Mouse (Mus musculus): Measurements from ENCODE around the gene Tceanc. TPM values are rescaled to one million over a fixed set of nuclear protein-coding genes. Genes with fewer than 3 reads are reported as not detected.
A peak's percentile ranks its signal among the peaks of the same experiment; 100 is the strongest.

Tceanc gene
- polyA plus RNA-seq, 1 experiment from 2014 or later, result 6.6 TPM

DNA sequence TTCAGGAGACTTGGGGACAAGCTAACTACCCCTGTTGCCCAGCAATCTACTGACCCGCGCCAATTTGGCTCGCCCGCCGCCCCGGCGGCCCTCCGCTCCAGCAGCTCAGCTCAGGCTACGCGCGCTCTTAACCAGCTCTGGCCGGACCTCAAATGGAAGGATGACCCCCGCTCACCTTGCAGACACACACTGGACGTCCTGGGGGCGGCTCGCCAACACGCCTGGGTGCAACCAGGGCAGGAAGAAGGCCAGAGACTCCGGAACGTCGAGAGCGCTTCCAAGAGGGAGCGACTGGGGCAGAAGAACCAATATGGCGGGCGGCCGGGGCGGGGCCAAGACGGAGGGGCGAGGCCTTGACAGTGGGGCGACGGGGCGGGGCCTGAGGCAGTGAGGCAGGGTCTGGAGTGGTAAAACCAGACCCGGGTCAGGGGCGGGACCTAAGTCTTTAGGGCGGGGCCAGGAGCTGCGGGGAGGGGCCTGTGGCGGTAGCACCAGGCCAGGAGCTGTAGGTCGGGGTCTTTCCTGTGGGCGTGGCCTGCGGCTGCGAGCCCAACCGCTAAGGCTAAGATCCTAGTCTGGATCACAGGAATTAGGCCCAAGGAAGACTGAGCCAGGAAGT, 38.9 kb downstream of the Tceanc start, which contains the start of gene Rab9:
Gene Rab9, minus strand, starts transcription at position 503 of the 619 bp plus-strand sequence.
- Histone ChIP-seq H3K4me2 (peak within 1 kb of the TSS; percentile 50), H3K9ac (peak within 1 kb of the TSS; percentile 62), H3K9me3 (no peaks in the 10 kb centered on the region), H3K4me1 (no peaks in the 10 kb centered on the region), H3K36me3 (no peaks in the 10 kb centered on the region), H3K4me3 (peak within 1 kb of the TSS; percentile 61), H3K27ac (peak within 1 kb of the TSS; percentile 76), H3K27me3 (no peaks in the 10 kb centered on the region)
- 16% methylated on average over 41 of the region's 41 CpGs for WGBS
- peak; percentile 99 for ATAC-seq (ENCODE audit: borderline replicate concordance, extremely low read depth, low FRiP score, low TSS enrichment)

DNA sequence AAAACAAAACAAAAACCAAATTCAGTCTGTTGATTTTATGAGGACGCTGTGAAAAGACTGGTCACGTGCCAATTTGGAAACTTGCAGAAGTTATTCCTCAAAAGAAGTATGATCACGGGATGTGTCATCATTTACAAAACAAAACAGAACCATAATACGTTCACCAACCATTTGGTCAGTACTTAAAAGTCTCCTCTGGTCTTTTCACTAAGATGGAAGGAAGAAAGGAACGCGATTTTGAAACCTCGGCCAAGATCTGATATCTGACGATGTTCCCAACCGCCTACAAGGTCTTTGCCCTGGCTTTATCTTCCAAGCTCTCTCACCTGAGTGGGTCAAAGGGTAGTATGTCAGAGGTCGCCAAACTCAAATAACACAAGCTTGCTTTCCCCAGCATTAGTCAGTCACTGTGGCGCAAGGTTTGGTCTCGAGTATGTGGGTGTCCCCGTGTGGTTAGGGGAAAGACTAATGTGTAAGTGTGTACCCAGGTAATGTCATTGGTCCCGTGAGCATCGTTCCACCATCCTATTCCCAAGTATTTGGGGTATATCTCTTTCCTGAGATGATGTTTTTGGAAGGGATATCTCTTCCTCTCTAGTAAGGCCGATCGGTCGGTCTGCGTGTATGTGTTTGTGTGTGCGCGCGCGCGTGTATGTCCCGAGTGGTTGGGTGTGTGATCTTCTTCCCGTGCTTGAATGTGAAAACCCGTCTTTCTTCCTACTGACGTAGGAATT, 39.6 kb downstream of the Tceanc start:
- no peaks in the 10 kb centered on the region for H3K9me3 ChIP-seq
- H3K27ac ChIP-seq, result peak overlapping the region; percentile 76
- H3K4me1 ChIP-seq, result no peaks in the 10 kb centered on the region
- peak overlapping the region; percentile 50 for H3K4me2 ChIP-seq
- H3K9ac ChIP-seq, result peak overlapping the region; percentile 62
- no peaks in the 10 kb centered on the region for H3K36me3 ChIP-seq
- ATAC-seq (ENCODE audit: borderline replicate concordance, extremely low read depth, low FRiP score, low TSS enrichment), result no peak
- H3K27me3 ChIP-seq, result no peaks in the 10 kb centered on the region
- 26% methylated on average over 28 of the region's 28 CpGs for WGBS
- H3K4me3 ChIP-seq, result peak overlapping the region; percentile 61

- peak overlapping the region; percentile 61 for H3K4me3 ChIP-seq
- 55% methylated on average over 6 of the region's 6 CpGs for WGBS
- ATAC-seq (ENCODE audit: borderline replicate concordance, extremely low read depth, low FRiP score, low TSS enrichment), result no peak
Observed at GRCm38 (mm10) chrX:166477393-166477792, 41.0 kb downstream of the Tceanc start.

GRCm38 (mm10) chrX:166472612-166473011, 45.8 kb downstream of the Tceanc start:
- Histone ChIP-seq H3K4me2 (no peak overlapping the region), H3K36me3 (no peaks in the 10 kb centered on the region), H3K9ac (no peak overlapping the region), H3K27me3 (no peaks in the 10 kb centered on the region), H3K4me1 (no peaks in the 10 kb centered on the region), H3K9me3 (no peaks in the 10 kb centered on the region), H3K4me3 (no peak overlapping the region), H3K27ac (no peak overlapping the region)
- 72% methylated on average over 6 of the region's 6 CpGs for WGBS
- no peak for ATAC-seq (ENCODE audit: borderline replicate concordance, extremely low read depth, low FRiP score, low TSS enrichment)

More at GRCm38 (mm10) chrX:166477393-166477792, 41.0 kb downstream of the Tceanc start:
- Histone ChIP-seq H3K9ac (no peak overlapping the region), H3K9me3 (no peaks in the 10 kb centered on the region), H3K4me2 (peak overlapping the region; percentile 50), H3K4me1 (no peaks in the 10 kb centered on the region), H3K27me3 (no peaks in the 10 kb centered on the region), H3K27ac (no peak overlapping the region), H3K36me3 (no peaks in the 10 kb centered on the region)

GRCm38 (mm10) chrX:166468321-166468720, 50.0 kb downstream of the Tceanc start:
- no peaks in the 10 kb centered on the region for H3K36me3 ChIP-seq
- H3K9me3 ChIP-seq, result no peaks in the 10 kb centered on the region
- H3K27ac ChIP-seq, result no peak overlapping the region
- no peak overlapping the region for H3K4me2 ChIP-seq
- H3K4me1 ChIP-seq, result no peaks in the 10 kb centered on the region
- no peak overlapping the region for H3K9ac ChIP-seq
- ATAC-seq (ENCODE audit: borderline replicate concordance, extremely low read depth, low FRiP score, low TSS enrichment), result no peak
- no peaks in the 10 kb centered on the region for H3K27me3 ChIP-seq
- WGBS, result 95% methylated on average over 7 of the region's 7 CpGs
- H3K4me3 ChIP-seq, result no peak overlapping the region

DNA sequence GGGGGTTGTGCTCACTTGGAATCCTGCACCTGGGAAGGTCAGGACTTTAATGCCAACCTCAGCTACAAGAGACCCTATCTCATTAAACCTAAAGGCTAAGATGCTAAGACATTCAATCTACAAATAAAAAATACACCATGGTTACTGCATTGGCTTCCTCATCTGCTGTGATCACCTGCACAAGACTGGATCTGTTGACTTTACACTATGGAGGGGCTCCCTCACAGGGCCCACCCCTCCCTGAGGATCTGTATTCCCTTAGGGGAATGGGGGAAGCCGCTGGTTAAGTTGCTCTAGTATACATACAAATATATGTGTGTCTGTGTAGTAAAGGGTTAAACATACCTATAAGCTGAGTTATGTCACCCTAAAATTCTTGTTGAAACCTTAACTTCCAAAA, 62.8 kb downstream of the Tceanc start:
- H3K36me3 ChIP-seq, result peaks cover 4% of the 10 kb centered on the region; the same call in 1 of the 2 replicates
- no peak for ATAC-seq (ENCODE audit: borderline replicate concordance, extremely low read depth, low FRiP score, low TSS enrichment)
- no peak overlapping the region for H3K4me3 ChIP-seq
- H3K4me1 ChIP-seq, result no peaks in the 10 kb centered on the region
- WGBS, result 85% methylated on average over 1 of the region's 1 CpGs
- H3K4me2 ChIP-seq, result no peak overlapping the region
- H3K9ac ChIP-seq, result no peak overlapping the region
- no peaks in the 10 kb centered on the region for H3K27me3 ChIP-seq
- H3K9me3 ChIP-seq, result no peaks in the 10 kb centered on the region
- no peak overlapping the region for H3K27ac ChIP-seq

- Histone ChIP-seq H3K4me1 (no peaks in the 10 kb centered on the region), H3K4me2 (no peak overlapping the region), H3K27me3 (no peaks in the 10 kb centered on the region), H3K36me3 (peaks cover 4% of the 10 kb centered on the region; the same call in 1 of the 2 replicates), H3K4me3 (no peak overlapping the region), H3K9ac (no peak overlapping the region), H3K9me3 (no peaks in the 10 kb centered on the region), H3K27ac (no peak overlapping the region)
- no peak for ATAC-seq (ENCODE audit: borderline replicate concordance, extremely low read depth, low FRiP score, low TSS enrichment)
- WGBS, result 69% methylated on average over 3 of the region's 3 CpGs
Observed at GRCm38 (mm10) chrX:166454331-166454730, 64.0 kb downstream of the Tceanc start.

DNA sequence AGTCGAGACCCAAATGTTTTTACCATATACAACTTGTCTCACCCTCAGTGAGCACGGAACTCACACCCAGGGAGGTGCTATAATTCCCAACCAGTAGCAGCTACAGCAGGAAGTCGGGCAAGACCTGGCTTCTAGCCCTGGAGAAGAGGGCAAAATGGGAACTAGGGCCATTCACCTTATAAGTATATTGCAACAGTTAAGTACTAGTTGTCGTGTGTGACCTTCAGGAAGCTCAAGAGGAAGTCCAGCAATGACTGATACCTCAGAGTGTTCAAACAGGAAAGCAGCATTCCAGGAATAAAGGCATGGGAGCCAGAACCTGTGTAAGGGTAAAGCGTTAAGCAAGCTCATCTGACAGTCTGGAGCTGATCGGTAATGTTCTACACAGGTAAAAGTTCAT, 64.8 kb downstream of the Tceanc start:
- ATAC-seq (ENCODE audit: borderline replicate concordance, extremely low read depth, low FRiP score, low TSS enrichment), result no peak
- 69% methylated on average over 6 of the region's 6 CpGs for WGBS
- peaks cover 4% of the 10 kb centered on the region; the same call in 1 of the 2 replicates for H3K36me3 ChIP-seq
- H3K4me1 ChIP-seq, result no peaks in the 10 kb centered on the region
- H3K9me3 ChIP-seq, result no peaks in the 10 kb centered on the region
- no peak overlapping the region for H3K27ac ChIP-seq
- no peak overlapping the region for H3K4me3 ChIP-seq
- H3K27me3 ChIP-seq, result no peaks in the 10 kb centered on the region
- no peak overlapping the region for H3K9ac ChIP-seq
- H3K4me2 ChIP-seq, result no peak overlapping the region

Other genes starting within 250 kb of the Tceanc start
- 34.7 and 34.9 TPM in 2 replicates for gene Trappc2, start 78.0 kb downstream of the Tceanc start, polyA plus RNA-seq (2015; fragmentation: Nextera tagmentation; extraction: Ambion mirVana)
- 7.3 and 7.6 TPM in 2 replicates for gene Ofd1, start 77.9 kb downstream of the Tceanc start, polyA plus RNA-seq (2015; fragmentation: Nextera tagmentation; extraction: Ambion mirVana)
- gene Rab9, start 38.7 kb downstream of the Tceanc start, polyA plus RNA-seq (2015; fragmentation: Nextera tagmentation; extraction: Ambion mirVana), result 57.6 and 62.6 TPM in 2 replicates
- 58.5 and 76.9 TPM in 2 replicates for gene Egfl6, start 67.2 kb upstream of the Tceanc start, polyA plus RNA-seq (2015; fragmentation: Nextera tagmentation; extraction: Ambion mirVana)

Data from lung, embryonic 15.5 days (tissue).